Mouse (Mus musculus): Measurements from ENCODE around the gene 4933409G03Rik. TPM values are rescaled to one million over a fixed set of nuclear protein-coding genes. Genes with fewer than 3 reads are reported as not detected.
"Not testable (repeated sequence)": the region's sequence is repeated elsewhere in the genome, so short reads cannot be mapped to it uniquely, and the experiment has no call there.

The 4933409G03Rik gene
- not detected in 2 replicates for polyA plus RNA-seq (2016; fragmentation: Nextera tagmentation; extraction: Ambion mirVana)

- ATAC-seq (ENCODE audit: low FRiP score, low read depth) = no peak
- 89% methylated on average over 5 of the region's 5 CpGs for WGBS
These were observed at the start of gene 4933409G03Rik for GRCm38 (mm10) chr2:68582113-68582512. TSS of gene 4933409G03Rik (plus strand) at chr2:68582413.

DNA sequence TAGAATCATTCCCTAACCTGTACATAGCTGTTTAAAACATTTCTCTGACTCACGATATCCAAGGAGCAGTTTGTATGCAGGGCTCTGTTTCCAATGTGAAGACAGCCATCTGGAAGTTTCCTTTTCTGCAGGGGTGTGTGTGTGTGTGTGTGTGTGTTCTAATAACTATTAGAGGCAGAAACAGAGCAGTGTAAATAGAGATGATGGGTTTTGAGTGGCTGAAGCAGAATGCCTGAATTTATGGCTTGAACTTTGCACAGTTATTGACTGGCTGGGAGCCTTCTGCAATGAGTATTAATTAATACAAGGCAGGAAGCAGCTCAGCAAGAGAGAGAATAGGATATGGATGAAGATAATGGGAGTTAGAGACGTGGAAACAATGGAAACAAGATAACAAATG, 38.0 kb upstream of the 4933409G03Rik start:
- H3K9ac ChIP-seq (replicated peaks) = no peak overlapping the region
- 71% methylated on average over 2 of the region's 2 CpGs for WGBS
- no peaks in the 10 kb centered on the region for H3K27me3 ChIP-seq
- no peak overlapping the region for H3K27ac ChIP-seq (replicated peaks)
- H3K36me3 ChIP-seq = no peaks in the 10 kb centered on the region
- ATAC-seq (ENCODE audit: low FRiP score, low read depth) = no peak
- no peak overlapping the region for H3K4me3 ChIP-seq
- H3K4me1 ChIP-seq = no peaks in the 10 kb centered on the region
- no peak overlapping the region for H3K4me2 ChIP-seq (replicated peaks)
- H3K9me3 ChIP-seq = no peaks in the 10 kb centered on the region

More at GRCm38 (mm10) chr2:68582113-68582512, at the start of gene 4933409G03Rik:
- Histone ChIP-seq H3K4me3 (no peak within 1 kb of the TSS), H3K9ac (replicated peaks) (no peak within 1 kb of the TSS), H3K9me3 (no peaks in the 10 kb centered on the region), H3K4me1 (no peaks in the 10 kb centered on the region), H3K27ac (replicated peaks) (no peak within 1 kb of the TSS), H3K4me2 (replicated peaks) (no peak within 1 kb of the TSS), H3K27me3 (no peaks in the 10 kb centered on the region), H3K36me3 (no peaks in the 10 kb centered on the region)

DNA sequence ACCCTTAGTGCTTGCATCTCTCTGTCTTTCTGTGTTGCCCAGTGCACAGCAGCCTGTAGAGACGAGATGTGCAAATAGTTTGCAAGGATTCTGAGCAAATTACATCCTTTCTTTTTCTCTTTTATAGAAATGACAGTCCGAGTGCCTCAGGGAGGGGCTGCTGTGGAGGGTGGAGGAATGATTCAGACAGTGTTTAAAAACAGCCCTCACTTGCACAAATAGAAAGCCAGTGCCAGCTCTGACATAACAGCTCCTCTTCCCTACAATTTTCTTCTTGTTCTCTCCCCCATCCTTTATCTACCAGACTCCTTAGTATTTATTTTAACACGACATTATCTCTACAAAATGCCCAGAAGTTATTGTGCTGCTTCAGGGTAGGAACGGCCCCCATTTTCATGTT, 21.4 kb upstream of the 4933409G03Rik start:
- Histone ChIP-seq H3K27ac (replicated peaks) (no peak overlapping the region), H3K9ac (replicated peaks) (no peak overlapping the region)
- no peak for ATAC-seq (ENCODE audit: low FRiP score, low read depth)

DNA sequence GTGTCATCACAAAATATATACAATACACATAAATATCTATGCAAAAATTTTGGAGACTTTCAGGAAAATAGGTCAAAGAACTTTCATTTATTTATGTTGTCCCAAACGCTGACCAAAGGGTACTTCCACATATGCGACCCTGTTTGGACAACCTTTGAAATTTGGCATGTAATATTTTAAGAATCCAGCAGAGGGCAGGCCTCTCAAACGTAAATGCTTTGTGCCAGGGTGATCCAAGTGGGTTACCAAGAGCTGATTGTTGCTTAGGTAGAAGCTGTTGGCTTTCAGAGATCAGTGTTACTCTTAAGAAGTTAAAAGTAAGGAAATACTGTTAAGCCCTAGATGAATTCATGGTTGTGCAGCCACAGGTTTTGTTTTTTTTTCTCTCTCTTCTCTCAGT, 18.9 kb upstream of the 4933409G03Rik start:
- no peak overlapping the region for H3K9ac ChIP-seq (replicated peaks)
- H3K36me3 ChIP-seq = no peaks in the 10 kb centered on the region
- H3K27me3 ChIP-seq = no peaks in the 10 kb centered on the region
- 21% methylated on average over 3 of the region's 3 CpGs for WGBS
- H3K4me2 ChIP-seq (replicated peaks) = no peak overlapping the region
- H3K4me1 ChIP-seq = no peaks in the 10 kb centered on the region
- H3K4me3 ChIP-seq = no peak overlapping the region
- ATAC-seq (ENCODE audit: low FRiP score, low read depth) = peak; percentile 76; the same call in 1 of the 2 replicates
- H3K27ac ChIP-seq (replicated peaks) = no peak overlapping the region
- no peaks in the 10 kb centered on the region for H3K9me3 ChIP-seq

More for the DNA sequence above, 21.4 kb upstream of the 4933409G03Rik start:
- H3K27me3 ChIP-seq = no peaks in the 10 kb centered on the region
- no peak overlapping the region for H3K4me2 ChIP-seq (replicated peaks)
- WGBS = 64% methylated on average over 4 of the region's 4 CpGs
- no peak overlapping the region for H3K4me3 ChIP-seq
- H3K9me3 ChIP-seq = no peaks in the 10 kb centered on the region
- no peaks in the 10 kb centered on the region for H3K4me1 ChIP-seq
- H3K36me3 ChIP-seq = no peaks in the 10 kb centered on the region

- no peak for ATAC-seq (ENCODE audit: low FRiP score, low read depth)
- no peaks in the 10 kb centered on the region for H3K27me3 ChIP-seq
These were observed 13.9 kb upstream of the 4933409G03Rik start for GRCm38 (mm10) chr2:68568361-68568760.

DNA sequence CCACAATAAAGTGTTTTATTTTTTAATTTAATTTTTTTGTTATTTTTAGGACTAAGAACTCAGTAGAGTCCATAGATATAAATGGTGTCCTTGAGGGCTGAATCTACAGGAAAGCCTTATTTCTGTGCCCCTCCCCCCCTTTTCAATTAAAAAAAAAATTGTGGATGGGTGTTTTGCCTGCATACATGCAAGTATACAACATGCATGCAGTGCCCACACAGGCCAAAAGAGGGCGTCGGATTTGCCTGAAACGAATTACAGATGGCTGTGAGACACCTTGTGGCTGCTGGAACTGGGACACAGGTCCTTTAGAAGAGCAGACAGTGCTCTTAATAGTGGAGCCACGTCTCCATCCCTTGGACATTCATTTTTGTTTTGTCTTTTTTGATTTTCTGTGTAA, 9.9 kb upstream of the 4933409G03Rik start:
- Histone ChIP-seq H3K36me3 (no peaks in the 10 kb centered on the region), H3K4me2 (replicated peaks) (no peak overlapping the region), H3K27ac (replicated peaks) (no peak overlapping the region), H3K4me1 (no peaks in the 10 kb centered on the region), H3K9ac (replicated peaks) (no peak overlapping the region), H3K9me3 (no peaks in the 10 kb centered on the region), H3K27me3 (no peaks in the 10 kb centered on the region), H3K4me3 (no peak overlapping the region)
- no peak for ATAC-seq (ENCODE audit: low FRiP score, low read depth)
- WGBS = 34% methylated on average over 4 of the region's 4 CpGs

More at GRCm38 (mm10) chr2:68568361-68568760, 13.9 kb upstream of the 4933409G03Rik start:
- Histone ChIP-seq H3K36me3 (no peaks in the 10 kb centered on the region), H3K9ac (replicated peaks) (no peak overlapping the region), H3K9me3 (no peaks in the 10 kb centered on the region), H3K27ac (replicated peaks) (no peak overlapping the region), H3K4me1 (no peaks in the 10 kb centered on the region), H3K4me2 (replicated peaks) (no peak overlapping the region), H3K4me3 (no peak overlapping the region)
- WGBS = 96% methylated on average over 15 of the region's 15 CpGs

- Histone ChIP-seq H3K27me3 (no peaks in the 10 kb centered on the region), H3K4me1 (no peaks in the 10 kb centered on the region), H3K36me3 (no peaks in the 10 kb centered on the region), H3K9ac (replicated peaks) (no peak overlapping the region), H3K9me3 (no peaks in the 10 kb centered on the region), H3K27ac (replicated peaks) (no peak overlapping the region), H3K4me2 (replicated peaks) (no peak overlapping the region), H3K4me3 (no peak overlapping the region)
- WGBS = 75% methylated on average over 3 of the region's 3 CpGs
- no peak for ATAC-seq (ENCODE audit: low FRiP score, low read depth)
These were observed 10.6 kb downstream of the 4933409G03Rik start for GRCm38 (mm10) chr2:68592765-68593164.

DNA sequence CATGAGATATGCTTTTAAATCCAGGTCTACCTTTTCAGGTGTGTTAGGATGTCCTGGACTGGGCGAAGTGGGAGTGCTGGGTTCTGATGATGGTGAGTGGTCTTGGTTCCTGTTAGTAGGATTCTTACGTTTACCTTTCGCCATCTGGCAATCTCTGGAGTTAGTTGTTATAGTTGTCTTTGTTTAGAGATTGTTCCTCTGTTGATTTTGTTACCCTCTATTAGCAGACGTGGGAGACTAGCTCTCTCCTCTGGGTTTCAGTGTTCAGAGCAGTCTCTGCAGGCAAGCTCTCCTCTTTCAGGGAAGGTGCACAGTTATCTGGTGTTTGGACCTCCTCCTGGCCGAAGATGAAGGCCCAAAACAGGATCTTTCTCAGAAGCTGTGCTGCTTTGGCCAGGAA, 74.0 kb downstream of the 4933409G03Rik start, which contains the start of gene 4932414N04Rik:
4932414N04Rik (plus strand) TSS at position 301 of the 400 bp plus-strand sequence.
- H3K9ac ChIP-seq (replicated peaks); ATAC-seq (ENCODE audit: low FRiP score, low read depth); H3K27ac ChIP-seq (replicated peaks); H3K27me3 ChIP-seq; H3K4me3 ChIP-seq; H3K36me3 ChIP-seq; H3K9me3 ChIP-seq; H3K4me1 ChIP-seq; H3K4me2 ChIP-seq (replicated peaks): not testable (repeated sequence)
- WGBS = 79% methylated on average over 2 of the region's 5 CpGs

Other genes with a start within 250 kb of the 4933409G03Rik start
- 44.6 and 52.5 TPM in 2 replicates for gene Stk39, start 110.1 kb upstream of the 4933409G03Rik start, polyA plus RNA-seq (2016; fragmentation: Nextera tagmentation; extraction: Ambion mirVana)
- not detected in 2 replicates for gene 4932414N04Rik, start 74.1 kb downstream of the 4933409G03Rik start, polyA plus RNA-seq (2016; fragmentation: Nextera tagmentation; extraction: Ambion mirVana)

Data from midbrain, embryonic 12.5 days (tissue).